Mouse (Mus musculus) thymus, adult 2 months (tissue): ENCODE measurements at regions not wholly inside any gene's neighbourhood (a gene's known extent, or its start where the extent isn't known, plus 50 kb on each side); places are given as distances from the start of the nearest gene placed in this dataset.

Source experiments
- DNase-seq: peaks from one replicate; pipeline ENCODE4 v3.0.0; 2021
- H3K27ac ChIP-seq: fragments of 200-500 bp; 2 replicates; pipeline ENCODE4 v1.5.1; 2012; ENCODE audit warnings: low read length, control low read depth; ENCODE audit not compliant: control insufficient read depth, insufficient read depth
- H3K27me3 ChIP-seq: fragments of 200-500 bp; 2 replicates; pipeline ENCODE4 v1.6.1; 2012; ENCODE audit warnings: mild to moderate bottlenecking, low read length, moderate library complexity, mixed read lengths; ENCODE audit not compliant: control insufficient read depth, insufficient read depth
- H3K36me3 ChIP-seq: fragments of 200-500 bp; 2 replicates; pipeline ENCODE4 v1.6.1; 2012; ENCODE audit warnings: mild to moderate bottlenecking, low read length, moderate library complexity; ENCODE audit not compliant: control insufficient read depth, insufficient read depth
- H3K4me1 ChIP-seq: fragments of 200-500 bp; replicated peaks from 2 replicates; pipeline ENCODE4 v1.6.1; 2012; ENCODE audit warnings: low read length; ENCODE audit not compliant: control insufficient read depth, insufficient read depth
- H3K4me3 ChIP-seq: fragments of 200-500 bp; 2 replicates; pipeline ENCODE4 v1.5.1; 2012; ENCODE audit warnings: mild to moderate bottlenecking, low read length, control low read depth, moderate library complexity; ENCODE audit not compliant: control insufficient read depth, insufficient read depth
- CTCF ChIP-seq: fragments of 200-500 bp; IDR thresholded peaks from 2 replicates; pipeline ENCODE4 v1.5.1; 2012; ENCODE audit warnings: mild to moderate bottlenecking, control low read depth, low read length, moderate library complexity, borderline replicate concordance; ENCODE audit not compliant: control insufficient read depth, poor library complexity, insufficient read depth; ENCODE audit errors: extremely low read depth
- POLR2A ChIP-seq: fragments of 200-500 bp; IDR thresholded peaks from 2 replicates; pipeline ENCODE4 v1.6.1; 2012; ENCODE audit warnings: mild to moderate bottlenecking, low read length, control low read depth, moderate library complexity; ENCODE audit not compliant: control insufficient read depth, poor library complexity, insufficient read depth; ENCODE audit errors: extremely low read depth
- WGBS: fragments of 180-500 bp; shearing (Covaris S2); methylation state at CpG from one replicate; pipeline ENCODE4 v1.1.7; 2018; 5-methylcytosine and 5-hydroxymethylcytosine counted together

DNA sequence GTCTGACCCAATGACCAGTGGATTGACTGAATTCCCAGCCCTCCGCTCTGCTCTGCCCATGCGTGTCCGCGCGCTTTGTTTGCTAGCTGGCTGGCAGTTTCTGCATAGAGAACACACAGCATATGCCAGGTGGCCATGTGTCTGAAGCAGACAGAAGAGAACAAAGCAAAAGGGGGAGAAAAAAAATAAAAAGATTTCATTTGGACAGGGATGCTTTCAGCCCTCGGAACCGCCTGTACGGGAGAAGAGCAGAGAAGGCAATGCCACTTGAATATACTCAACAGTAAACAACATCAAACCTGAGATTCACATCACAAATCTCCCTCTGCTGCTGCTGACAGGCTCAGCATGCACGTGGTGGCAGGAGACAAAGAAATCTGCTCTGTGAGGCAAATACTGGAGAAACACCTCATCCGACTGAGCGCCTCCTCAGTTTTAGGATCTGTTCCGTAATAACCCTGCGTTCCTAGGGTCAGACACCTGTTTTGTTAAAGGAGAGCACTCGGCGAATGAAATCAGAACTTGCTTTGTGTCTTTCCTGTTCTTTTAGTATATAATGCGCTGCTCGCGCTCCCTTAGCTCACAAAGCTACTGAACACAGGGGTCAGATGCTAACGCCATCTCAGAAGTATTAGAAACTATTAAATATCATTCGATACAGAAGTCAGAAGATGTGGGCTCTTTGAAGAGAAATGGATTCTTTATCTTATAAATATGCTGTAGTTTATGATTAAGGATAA is 186.3 kb upstream of the Gm11146 start:
- no peak for DNase-seq
- Histone ChIP-seq H3K27me3 (no peaks in the 10 kb centered on the region), H3K4me1 (no peaks in the 10 kb centered on the region), H3K4me3 (no peak overlapping the region), H3K27ac (no peak overlapping the region), H3K36me3 (no peaks in the 10 kb centered on the region)
- WGBS, result 93% methylated on average over 20 of the region's 20 CpGs
- TF ChIP-seq POLR2A (no peak), CTCF (no peak)

- Histone ChIP-seq H3K4me1 (no peaks in the 10 kb centered on the region), H3K4me3 (no peak overlapping the region), H3K27me3 (no peaks in the 10 kb centered on the region), H3K36me3 (no peaks in the 10 kb centered on the region), H3K27ac (no peak overlapping the region)
- WGBS, result 94% methylated on average over 5 of the region's 5 CpGs
- TF ChIP-seq POLR2A, result no peak
- DNase-seq, result no peak
These were observed 185.1 kb upstream of the Gm11146 start for GRCm38 (mm10) chr16:77787025-77787424.

GRCm38 (mm10) chr16:77779019-77779418 is 177.1 kb upstream of the Gm11146 start:
- Histone ChIP-seq H3K36me3 (no peaks in the 10 kb centered on the region), H3K4me1 (no peaks in the 10 kb centered on the region), H3K4me3 (no peak overlapping the region), H3K27ac (no peak overlapping the region), H3K27me3 (no peaks in the 10 kb centered on the region)
- DNase-seq, result no peak
- TF ChIP-seq POLR2A (no peak), CTCF (no peak)
- WGBS, result 85% methylated on average over 1 of the region's 1 CpGs

GRCm38 (mm10) chr16:77772075-77772474 is 170.2 kb upstream of the Gm11146 start:
- TF ChIP-seq POLR2A (no peak), CTCF (no peak)
- Histone ChIP-seq H3K4me3 (no peak overlapping the region), H3K27ac (no peak overlapping the region), H3K27me3 (no peaks in the 10 kb centered on the region), H3K36me3 (no peaks in the 10 kb centered on the region), H3K4me1 (no peaks in the 10 kb centered on the region)
- WGBS, result 18% methylated on average over 3 of the region's 3 CpGs
- no peak for DNase-seq

GRCm38 (mm10) chr16:77760926-77761347 is 159.0 kb upstream of the Gm11146 start:
- 91% methylated on average over 4 of the region's 4 CpGs for WGBS
- no peak for DNase-seq
- TF ChIP-seq CTCF, result no peak
- no peak for TF ChIP-seq POLR2A
- H3K36me3 ChIP-seq, result no peaks in the 10 kb centered on the region
- H3K27ac ChIP-seq, result no peak overlapping the region
- no peaks in the 10 kb centered on the region for H3K27me3 ChIP-seq
- H3K4me3 ChIP-seq, result no peak overlapping the region
- H3K4me1 ChIP-seq, result no peaks in the 10 kb centered on the region

- H3K27ac ChIP-seq, result no peak overlapping the region
- TF ChIP-seq POLR2A (no peak), CTCF (no peak)
- DNase-seq, result no peak
- H3K4me1 ChIP-seq, result no peaks in the 10 kb centered on the region
- H3K4me3 ChIP-seq, result no peak overlapping the region
- WGBS, result 92% methylated on average over 4 of the region's 4 CpGs
- no peaks in the 10 kb centered on the region for H3K36me3 ChIP-seq
- H3K27me3 ChIP-seq, result no peaks in the 10 kb centered on the region
These were observed 158.6 kb upstream of the Gm11146 start for GRCm38 (mm10) chr16:77760479-77760878.

DNA sequence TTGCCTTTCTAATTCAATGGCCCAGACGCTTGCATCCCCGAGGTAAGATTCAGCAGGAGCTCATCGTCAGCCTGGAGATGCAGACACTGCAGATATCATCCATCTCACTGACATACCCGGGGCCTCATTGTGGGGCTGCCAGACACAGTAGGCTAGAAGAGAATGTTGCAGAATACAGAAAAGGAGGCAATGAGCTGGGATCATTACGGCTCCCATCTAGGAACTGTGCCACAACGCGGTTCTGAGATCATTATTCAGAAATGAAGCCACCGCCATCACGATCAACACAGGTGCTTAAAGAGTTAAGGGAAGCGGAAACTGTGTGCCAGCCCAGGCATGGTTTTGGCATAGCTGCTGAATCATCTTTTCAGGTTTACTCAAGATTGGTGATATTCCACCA is 158.1 kb upstream of the Gm11146 start:
- Histone ChIP-seq H3K4me3 (no peak overlapping the region), H3K36me3 (no peaks in the 10 kb centered on the region), H3K27ac (no peak overlapping the region), H3K4me1 (no peaks in the 10 kb centered on the region), H3K27me3 (no peaks in the 10 kb centered on the region)
- 90% methylated on average over 10 of the region's 10 CpGs for WGBS
- no peak for DNase-seq
- TF ChIP-seq CTCF, result no peak
- no peak for TF ChIP-seq POLR2A
